Mouse (Mus musculus) midbrain, postnatal 0 days (tissue): ENCODE measurements around the gene Htr6. TPM values are rescaled to one million over a fixed set of nuclear protein-coding genes. Genes with fewer than 3 reads are reported as not detected.

Experiments used
- ATAC-seq: fragments of 200-750 bp; cut with Nextera tagmentation; 2 replicates; pipeline ENCODE4 v1.8.0; 2017; ENCODE audit warnings: moderate number of reproducible peaks, mild to moderate bottlenecking, moderate TSS enrichment, moderate library complexity; ENCODE audit not compliant: low FRiP score
- DNase-seq: peaks from one replicate; pipeline ENCODE4 v3.0.0-alpha.2; 2015; ENCODE audit warnings: low spot score
- H3K27ac ChIP-seq: fragments of 300-500 bp; sonication (generic); 2 replicates; pipeline ENCODE4 v1.5.1; 2014; ENCODE audit warnings: low read depth, mild to moderate bottlenecking, low read length, mixed read lengths
- H3K27me3 ChIP-seq: fragments of 300-500 bp; sonication (generic); 2 replicates; pipeline ENCODE4 v1.6.1; 2014; ENCODE audit warnings: low read length, control low read depth, mixed read lengths; ENCODE audit not compliant: insufficient read depth
- H3K36me3 ChIP-seq: fragments of 300-500 bp; sonication (generic); 2 replicates; pipeline ENCODE4 v1.6.1; 2014; ENCODE audit warnings: low read length, control low read depth, mixed read lengths; ENCODE audit not compliant: insufficient read depth
- H3K4me1 ChIP-seq: fragments of 300-500 bp; sonication (generic); 2 replicates; pipeline ENCODE4 v1.6.1; 2014; ENCODE audit warnings: mild to moderate bottlenecking, control low read depth, antibody characterized with exemption, low read length, mixed read lengths; ENCODE audit not compliant: insufficient read depth
- H3K4me2 ChIP-seq: fragments of 300-500 bp; sonication (generic); 2 replicates; pipeline ENCODE4 v1.6.1; 2014; ENCODE audit warnings: low read depth, mild to moderate bottlenecking, low read length, mixed read lengths; ENCODE audit not compliant: poor library complexity, severe bottlenecking
- H3K4me3 ChIP-seq: fragments of 300-500 bp; sonication (generic); 2 replicates; pipeline ENCODE4 v1.5.1; 2014; ENCODE audit warnings: low read depth, mild to moderate bottlenecking, low read length, moderate library complexity
- H3K9ac ChIP-seq: fragments of 300-500 bp; sonication (generic); replicated peaks from 2 replicates; pipeline ENCODE4 v1.6.1; 2014; ENCODE audit warnings: mild to moderate bottlenecking, low read length, moderate library complexity, mixed read lengths; ENCODE audit not compliant: poor library complexity, severe bottlenecking
- H3K9me3 ChIP-seq: fragments of 300-500 bp; sonication (generic); 2 replicates; pipeline ENCODE4 v1.6.1; 2016; ENCODE audit warnings: low read length, control low read depth
- CTCF ChIP-seq: IDR thresholded peaks from 2 replicates; pipeline ENCODE4 v1.5.1; 2016; ENCODE audit warnings: antibody characterized with exemption, mild to moderate bottlenecking
- WGBS: fragments of 180-500 bp; shearing (Covaris S2); extraction: QIAGEN DNeasy Blood & Tissue Kit; methylation state at CpG from one replicate; pipeline ENCODE4 v1.1.7; 2014; 5-methylcytosine and 5-hydroxymethylcytosine counted together
- polyA plus RNA-seq: library from polyadenylated mRNA; unstranded; fragments of >200 nt; fragmentation: Nextera tagmentation; extraction: Ambion mirVana; gene quantifications from 2 replicates; pipeline ENCODE4 v1.2.1, GENCODE M21; 2015
- total RNA-seq: library from RNA; depleted of rRNA; stranded (reverse); fragments of >200 nt; gene quantifications from 2 replicates; pipeline ENCODE4 v1.2.3, GENCODE M21; 2014

Htr6 gene
- total and polyA plus RNA-seq, 2 experiments from 2014 or later: 1.0 to 5.9 TPM

DNA sequence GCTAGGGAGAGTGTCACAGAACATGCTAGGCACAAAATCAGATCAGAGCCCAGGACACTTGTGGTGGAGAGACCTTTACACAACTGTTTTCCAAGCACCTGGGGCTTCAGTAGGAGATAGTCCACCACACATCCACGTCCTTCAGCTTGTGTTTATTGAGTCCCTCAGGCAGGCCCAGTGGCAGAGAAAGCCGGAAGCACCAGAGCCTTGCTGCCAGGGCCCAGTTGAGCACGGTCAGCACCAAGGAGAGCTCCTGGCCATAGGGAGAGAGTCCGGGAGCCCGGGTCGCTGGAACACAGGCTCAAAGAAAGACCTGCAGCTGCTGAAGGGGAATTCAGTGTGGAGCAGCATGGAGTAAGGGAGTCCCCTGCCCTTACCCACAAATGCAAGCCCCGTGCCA, 15.8 kb downstream of the Htr6 start:
- Histone ChIP-seq H3K27ac (no peak overlapping the region), H3K9me3 (no peaks in the 10 kb centered on the region), H3K36me3 (no peaks in the 10 kb centered on the region), H3K27me3 (0 out of 2 replicates have a peak, but pooled peaks cover 3% of the 10 kb centered on the region), H3K4me1 (no peaks in the 10 kb centered on the region), H3K9ac (no peak overlapping the region), H3K4me2 (no peak overlapping the region), H3K4me3 (no peak overlapping the region)
- no peak for TF ChIP-seq CTCF
- DNase-seq: no peak
- 16% methylated on average over 7 of the region's 7 CpGs for WGBS
- ATAC-seq: no peak

DNA sequence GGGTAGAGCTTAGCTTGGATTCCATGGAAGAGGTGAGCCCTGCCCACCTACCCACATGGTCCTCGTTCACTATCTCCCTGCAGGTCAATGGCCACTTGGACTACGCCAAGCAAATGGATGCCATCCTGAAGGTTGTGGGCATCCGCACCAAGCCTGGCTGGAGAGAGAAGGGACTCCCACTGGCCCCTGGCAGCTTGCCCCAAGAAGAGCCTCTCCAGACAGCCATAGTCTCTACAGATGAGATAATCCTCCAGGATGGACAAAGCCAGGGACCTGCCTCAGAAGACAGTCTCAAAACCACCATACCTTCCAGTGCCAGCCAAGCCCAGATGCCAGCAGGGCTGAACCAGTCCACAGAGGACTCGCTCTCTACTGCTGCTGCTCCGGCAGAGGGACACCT, 17.3 kb downstream of the Htr6 start:
- H3K27me3 ChIP-seq: no peaks in the 10 kb centered on the region
- no peak for TF ChIP-seq CTCF
- ATAC-seq (no peak), DNase-seq (no peak)
- H3K4me1 ChIP-seq: no peaks in the 10 kb centered on the region
- no peaks in the 10 kb centered on the region for H3K36me3 ChIP-seq
- no peak overlapping the region for H3K4me3 ChIP-seq
- no peak overlapping the region for H3K9ac ChIP-seq
- 94% methylated on average over 5 of the region's 5 CpGs for WGBS
- H3K9me3 ChIP-seq: no peaks in the 10 kb centered on the region
- no peak overlapping the region for H3K4me2 ChIP-seq
- no peak overlapping the region for H3K27ac ChIP-seq

DNA sequence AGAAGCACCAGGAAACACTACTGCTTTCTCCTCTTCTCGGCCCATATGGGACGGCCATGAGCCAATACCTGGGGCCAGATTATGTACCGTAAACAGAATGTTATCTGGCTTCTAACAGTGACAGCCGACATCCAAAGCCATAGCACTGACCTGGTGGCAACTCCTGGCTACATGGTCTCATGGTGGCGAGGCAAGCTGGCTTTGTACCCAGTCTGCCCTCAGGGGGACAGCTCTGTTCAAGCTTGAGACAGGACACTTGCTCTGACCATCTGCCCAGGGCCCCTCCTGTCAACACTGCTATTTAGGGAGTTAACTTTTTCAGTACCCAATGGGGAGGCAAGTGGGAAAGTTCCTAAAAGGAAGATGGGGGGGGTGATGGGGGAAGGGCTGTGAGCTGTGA, 18.1 kb downstream of the Htr6 start:
- Histone ChIP-seq H3K27me3 (no peaks in the 10 kb centered on the region), H3K27ac (no peak overlapping the region), H3K9ac (no peak overlapping the region), H3K36me3 (no peaks in the 10 kb centered on the region), H3K4me2 (no peak overlapping the region), H3K4me3 (no peak overlapping the region), H3K4me1 (no peaks in the 10 kb centered on the region), H3K9me3 (no peaks in the 10 kb centered on the region)
- DNase-seq: peak; percentile 34
- TF ChIP-seq CTCF: no peak
- no peak for ATAC-seq
- WGBS: 74% methylated on average over 5 of the region's 5 CpGs

DNA sequence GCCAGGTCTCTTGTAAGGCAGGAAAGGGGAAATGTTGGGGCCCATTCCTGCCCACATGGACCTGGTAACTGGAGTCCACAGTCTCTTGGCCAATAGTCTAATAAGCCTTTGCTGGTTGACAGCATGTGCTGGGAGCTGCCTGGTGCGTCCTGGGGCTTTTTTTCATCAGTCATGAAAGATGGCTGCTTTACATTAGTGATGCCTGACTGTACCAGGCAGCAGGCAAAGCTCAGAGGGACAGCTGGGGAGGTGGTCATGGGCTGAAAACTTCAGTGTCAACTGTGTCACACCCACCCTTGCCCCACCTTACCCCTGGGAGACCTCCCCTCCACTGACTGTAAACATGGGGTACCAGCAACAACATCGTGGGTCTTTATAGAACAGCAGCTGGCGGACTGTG, 19.6 kb downstream of the Htr6 start:
- WGBS: 71% methylated on average over 3 of the region's 3 CpGs
- Histone ChIP-seq H3K27me3 (no peaks in the 10 kb centered on the region), H3K9me3 (no peaks in the 10 kb centered on the region), H3K4me3 (no peak overlapping the region), H3K36me3 (no peaks in the 10 kb centered on the region), H3K9ac (no peak overlapping the region), H3K4me1 (no peaks in the 10 kb centered on the region), H3K27ac (no peak overlapping the region), H3K4me2 (no peak overlapping the region)
- ATAC-seq: no peak
- peak; percentile 55 for DNase-seq
- TF ChIP-seq CTCF: no peak

DNA sequence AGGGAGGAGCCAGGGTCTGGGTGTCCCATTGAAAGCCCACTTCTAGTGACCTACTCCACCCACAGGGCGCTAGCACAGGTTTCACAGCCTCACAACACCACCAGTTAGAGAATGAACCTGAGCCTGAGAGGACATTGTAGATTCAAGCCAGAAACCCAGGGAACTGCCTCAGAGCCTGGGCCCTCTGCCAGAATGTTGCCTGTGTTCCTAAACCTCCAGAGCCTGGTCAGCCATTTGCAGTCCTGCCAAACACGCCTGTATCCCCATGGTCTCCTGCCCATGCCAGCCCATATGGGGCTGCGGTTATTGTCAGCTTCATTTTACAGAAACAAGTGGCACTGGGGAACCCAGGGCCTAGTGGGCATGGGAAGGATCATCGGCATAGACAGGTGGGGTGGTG, 20.0 kb downstream of the Htr6 start:
- Histone ChIP-seq H3K9me3 (no peaks in the 10 kb centered on the region), H3K4me3 (no peak overlapping the region), H3K27me3 (no peaks in the 10 kb centered on the region), H3K4me2 (no peak overlapping the region), H3K36me3 (no peaks in the 10 kb centered on the region), H3K27ac (no peak overlapping the region), H3K9ac (no peak overlapping the region), H3K4me1 (no peaks in the 10 kb centered on the region)
- ATAC-seq (no peak), DNase-seq (peak; percentile 88)
- no peak for TF ChIP-seq CTCF
- 74% methylated on average over 4 of the region's 4 CpGs for WGBS

DNA sequence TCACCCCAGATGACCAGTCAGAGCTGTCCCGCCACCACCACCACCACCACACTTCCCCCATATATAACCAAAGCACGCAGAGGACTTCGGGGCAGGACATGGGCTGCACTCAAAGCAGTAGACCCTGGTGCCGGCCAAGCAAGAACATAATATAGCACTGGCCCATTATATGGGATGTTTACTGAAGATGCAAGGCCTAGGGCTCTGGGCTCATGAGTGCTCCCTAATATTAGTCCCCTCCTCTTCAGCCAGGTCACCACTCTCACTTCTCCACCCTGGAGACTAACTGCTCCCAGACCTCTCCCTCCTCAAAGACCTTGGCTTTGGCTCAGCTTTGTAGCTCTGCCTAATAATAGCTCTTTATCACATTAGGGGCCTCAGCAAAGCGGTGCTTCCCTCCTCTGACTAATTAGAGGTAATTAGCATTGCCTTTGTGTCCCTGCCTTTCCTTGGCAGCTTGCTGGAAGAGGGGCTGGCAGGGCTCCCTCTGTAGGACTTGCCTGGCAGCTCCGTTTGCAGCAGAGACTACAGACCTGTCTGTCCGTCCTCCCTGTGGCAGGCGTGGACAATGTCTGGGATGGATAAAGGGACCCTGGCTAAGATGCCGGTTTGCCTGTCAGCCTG, 21.0 kb downstream of the Htr6 start:
- H3K9ac ChIP-seq: no peak overlapping the region
- no peaks in the 10 kb centered on the region for H3K27me3 ChIP-seq
- TF ChIP-seq CTCF: peak; percentile 71
- 46% methylated on average over 9 of the region's 9 CpGs for WGBS
- no peaks in the 10 kb centered on the region for H3K36me3 ChIP-seq
- no peaks in the 10 kb centered on the region for H3K9me3 ChIP-seq
- no peak overlapping the region for H3K4me2 ChIP-seq
- H3K27ac ChIP-seq: no peak overlapping the region
- no peaks in the 10 kb centered on the region for H3K4me1 ChIP-seq
- peak; percentile 40; the same call in 1 of the 2 replicates for ATAC-seq
- H3K4me3 ChIP-seq: no peak overlapping the region
- DNase-seq: peak; percentile 92
